Mouse (Mus musculus): ENCODE data around the gene Dab1. TPM values are rescaled to one million over a fixed set of nuclear protein-coding genes. Genes with fewer than 3 reads are reported as not detected.

Gene Dab1
- polyA plus RNA-seq, 1 experiment = not detected

GRCm38 (mm10) chr4:104689047-104689446 lies 1069.9 kb downstream of the Dab1 start:
- no peak overlapping the region for H3K27ac ChIP-seq (ENCODE audit: insufficient read depth, low read length)
- no peak overlapping the region for H3K4me3 ChIP-seq (ENCODE audit: insufficient read depth, low read length)
- no peak for TF ChIP-seq CTCF (IDR thresholded peaks at IDR 0.05; ENCODE audit: borderline replicate concordance, insufficient read depth, low read length)
- no peak for TF ChIP-seq POLR2A (IDR thresholded peaks at IDR 0.05; ENCODE audit: low read depth, low read length)
- H3K4me1 ChIP-seq (ENCODE audit: control insufficient read depth, insufficient read depth, low read length) = no peaks in the 10 kb centered on the region

DNA sequence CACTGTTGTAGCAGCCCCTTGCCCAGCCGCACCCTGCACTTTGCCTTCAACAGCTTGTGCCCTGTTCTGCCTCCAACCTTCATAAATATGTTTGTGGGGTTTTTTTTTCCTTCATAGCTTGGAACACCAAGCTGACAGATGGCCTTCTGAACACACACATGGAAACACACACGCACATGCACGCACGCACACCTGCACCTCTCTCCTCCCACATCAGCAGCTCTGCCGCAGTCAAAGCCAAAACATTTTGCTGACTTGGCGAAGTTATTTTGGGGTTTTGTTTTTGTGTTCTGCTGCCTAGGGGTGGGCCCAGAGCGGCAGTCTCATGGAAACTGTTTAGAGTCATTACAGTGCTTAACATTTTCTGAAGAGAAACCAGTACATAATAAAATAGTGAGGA lies 1071.9 kb downstream of the Dab1 start:
- TF ChIP-seq CTCF (IDR thresholded peaks at IDR 0.05; ENCODE audit: borderline replicate concordance, insufficient read depth, low read length) = no peak
- TF ChIP-seq POLR2A (IDR thresholded peaks at IDR 0.05; ENCODE audit: low read depth, low read length) = no peak
- no peak overlapping the region for H3K4me3 ChIP-seq (ENCODE audit: insufficient read depth, low read length)
- H3K4me1 ChIP-seq (ENCODE audit: control insufficient read depth, insufficient read depth, low read length) = no peaks in the 10 kb centered on the region
- H3K27ac ChIP-seq (ENCODE audit: insufficient read depth, low read length) = no peak overlapping the region

- no peak overlapping the region for H3K27ac ChIP-seq (ENCODE audit: insufficient read depth, low read length)
- H3K4me1 ChIP-seq (ENCODE audit: control insufficient read depth, insufficient read depth, low read length) = no peaks in the 10 kb centered on the region
- TF ChIP-seq POLR2A (IDR thresholded peaks at IDR 0.05; ENCODE audit: low read depth, low read length) = no peak
- TF ChIP-seq CTCF (IDR thresholded peaks at IDR 0.05; ENCODE audit: borderline replicate concordance, insufficient read depth, low read length) = no peak
- no peak overlapping the region for H3K4me3 ChIP-seq (ENCODE audit: insufficient read depth, low read length)
These were observed 1075.0 kb downstream of the Dab1 start for GRCm38 (mm10) chr4:104694188-104694587.

GRCm38 (mm10) chr4:104696522-104696921 lies 1077.4 kb downstream of the Dab1 start:
- no peaks in the 10 kb centered on the region for H3K4me1 ChIP-seq (ENCODE audit: control insufficient read depth, insufficient read depth, low read length)
- TF ChIP-seq CTCF (IDR thresholded peaks at IDR 0.05; ENCODE audit: borderline replicate concordance, insufficient read depth, low read length) = no peak
- TF ChIP-seq POLR2A (IDR thresholded peaks at IDR 0.05; ENCODE audit: low read depth, low read length) = no peak
- H3K27ac ChIP-seq (ENCODE audit: insufficient read depth, low read length) = no peak overlapping the region
- H3K4me3 ChIP-seq (ENCODE audit: insufficient read depth, low read length) = no peak overlapping the region

- TF ChIP-seq CTCF (IDR thresholded peaks at IDR 0.05; ENCODE audit: borderline replicate concordance, insufficient read depth, low read length) (no peak), POLR2A (IDR thresholded peaks at IDR 0.05; ENCODE audit: low read depth, low read length) (no peak)
- Histone ChIP-seq H3K4me3 (ENCODE audit: insufficient read depth, low read length) (no peak overlapping the region), H3K4me1 (ENCODE audit: control insufficient read depth, insufficient read depth, low read length) (no peaks in the 10 kb centered on the region), H3K27ac (ENCODE audit: insufficient read depth, low read length) (no peak overlapping the region)
These were observed 1078.5 kb downstream of the Dab1 start for GRCm38 (mm10) chr4:104697703-104698102.

- H3K4me3 ChIP-seq (ENCODE audit: insufficient read depth, low read length) = no peak overlapping the region
- TF ChIP-seq CTCF (IDR thresholded peaks at IDR 0.05; ENCODE audit: borderline replicate concordance, insufficient read depth, low read length) (no peak), POLR2A (IDR thresholded peaks at IDR 0.05; ENCODE audit: low read depth, low read length) (no peak)
- H3K4me1 ChIP-seq (ENCODE audit: control insufficient read depth, insufficient read depth, low read length) = peaks cover 5% of the 10 kb centered on the region; the same call in 1 of the 2 replicates
- H3K27ac ChIP-seq (ENCODE audit: insufficient read depth, low read length) = no peak overlapping the region
These were observed 1086.8 kb downstream of the Dab1 start for GRCm38 (mm10) chr4:104705664-104706645.

DNA sequence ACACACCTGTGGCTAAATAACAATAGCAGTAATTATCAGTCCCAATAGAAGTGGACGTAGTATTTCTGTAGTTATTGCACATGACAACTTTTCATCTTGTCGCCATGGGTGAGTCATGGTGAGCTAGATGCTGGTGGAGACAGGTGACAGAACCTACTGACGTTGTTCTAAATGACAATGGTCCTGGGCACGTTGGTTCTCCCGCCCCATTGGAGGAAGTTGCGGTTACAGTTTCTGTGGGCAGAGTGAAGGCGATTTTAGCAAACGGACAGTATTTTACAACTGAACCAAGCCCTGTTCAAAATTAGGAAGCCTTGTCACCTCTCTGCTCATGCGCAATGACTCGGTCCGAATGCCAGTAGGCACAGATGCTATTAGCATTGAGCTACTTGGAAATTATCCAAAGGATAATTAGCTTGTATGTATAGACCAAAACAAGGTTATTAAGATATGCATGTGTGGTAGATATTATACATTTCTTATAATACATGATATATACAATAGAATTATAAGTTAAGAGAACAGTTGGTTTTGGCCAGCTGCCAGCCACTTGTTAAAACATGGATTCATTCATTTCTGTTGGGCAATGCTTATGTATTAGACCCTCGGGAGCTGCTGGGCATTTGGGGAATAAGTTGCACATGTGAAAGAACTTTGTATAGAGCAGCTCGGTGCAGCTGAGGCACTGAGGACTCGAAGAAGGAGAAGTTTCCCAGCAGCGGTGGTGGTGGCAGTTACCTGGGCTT lies 1093.4 kb downstream of the Dab1 start:
- Histone ChIP-seq H3K4me1 (ENCODE audit: control insufficient read depth, insufficient read depth, low read length) (no peaks in the 10 kb centered on the region), H3K4me3 (ENCODE audit: insufficient read depth, low read length) (no peak overlapping the region), H3K27ac (ENCODE audit: insufficient read depth, low read length) (no peak overlapping the region)
- TF ChIP-seq POLR2A (IDR thresholded peaks at IDR 0.05; ENCODE audit: low read depth, low read length) (no peak), CTCF (IDR thresholded peaks at IDR 0.05; ENCODE audit: borderline replicate concordance, insufficient read depth, low read length) (no peak)

DNA sequence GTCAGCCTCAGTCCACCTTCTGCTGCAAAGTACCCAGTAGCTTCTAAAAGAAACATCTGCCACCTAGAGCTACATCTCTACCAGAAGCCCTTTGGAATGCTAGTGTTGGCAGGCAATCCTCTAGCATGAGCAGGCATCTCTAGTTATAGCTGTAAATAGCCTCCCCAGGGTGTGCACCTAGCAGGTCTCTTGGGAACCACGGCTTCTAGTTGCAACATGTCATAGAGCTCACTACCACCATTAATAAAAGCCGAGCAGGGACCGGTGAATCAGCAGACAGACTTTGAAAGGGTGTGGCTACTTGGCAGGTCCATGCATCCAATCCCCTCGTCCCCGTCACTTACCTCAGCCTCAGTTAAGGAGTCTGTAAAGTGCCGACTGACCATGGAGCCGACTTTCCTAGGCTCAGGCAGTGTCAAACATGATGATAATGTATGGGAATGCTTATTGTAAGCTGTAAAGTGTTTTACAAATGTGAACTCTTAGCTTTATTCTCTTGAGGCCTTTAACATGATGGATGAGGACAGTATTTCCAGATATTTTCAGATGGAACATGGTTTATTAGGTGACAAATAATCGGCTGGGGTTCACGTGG lies 1095.9 kb downstream of the Dab1 start:
- Histone ChIP-seq H3K4me1 (ENCODE audit: control insufficient read depth, insufficient read depth, low read length) (no peaks in the 10 kb centered on the region), H3K27ac (ENCODE audit: insufficient read depth, low read length) (no peak overlapping the region), H3K4me3 (ENCODE audit: insufficient read depth, low read length) (no peak overlapping the region)
- TF ChIP-seq POLR2A (IDR thresholded peaks at IDR 0.05; ENCODE audit: low read depth, low read length) = no peak
- no peak for TF ChIP-seq CTCF (IDR thresholded peaks at IDR 0.05; ENCODE audit: borderline replicate concordance, insufficient read depth, low read length)

GRCm38 (mm10) chr4:104715857-104716256 lies 1096.7 kb downstream of the Dab1 start:
- no peak overlapping the region for H3K27ac ChIP-seq (ENCODE audit: insufficient read depth, low read length)
- TF ChIP-seq CTCF (IDR thresholded peaks at IDR 0.05; ENCODE audit: borderline replicate concordance, insufficient read depth, low read length) (no peak), POLR2A (IDR thresholded peaks at IDR 0.05; ENCODE audit: low read depth, low read length) (no peak)
- H3K4me3 ChIP-seq (ENCODE audit: insufficient read depth, low read length) = no peak overlapping the region
- H3K4me1 ChIP-seq (ENCODE audit: control insufficient read depth, insufficient read depth, low read length) = no peaks in the 10 kb centered on the region

Measured in embryonic fibroblast, embryonic 13.5 days (primary cell).